Mouse (Mus musculus) C3H10T1/2 (cell line): Measurements from ENCODE around the gene Tmem59l. TPM values are rescaled to one million over a fixed set of nuclear protein-coding genes. Genes with fewer than 3 reads are reported as not detected.

Source experiments
- polyA plus RNA-seq, 2 experiments: library from polyadenylated mRNA; unstranded; fragments of >200 nt; fragmentation: generic; extraction: Trizol; gene quantifications; one replicate each; pipeline ENCODE4 v1.2.1; 2012; ENCODE audit warnings: missing spikeins in 2 of 2

The Tmem59l gene
- under 1 TPM; 0.13 to 0.68 TPM for polyA plus RNA-seq

DNA sequence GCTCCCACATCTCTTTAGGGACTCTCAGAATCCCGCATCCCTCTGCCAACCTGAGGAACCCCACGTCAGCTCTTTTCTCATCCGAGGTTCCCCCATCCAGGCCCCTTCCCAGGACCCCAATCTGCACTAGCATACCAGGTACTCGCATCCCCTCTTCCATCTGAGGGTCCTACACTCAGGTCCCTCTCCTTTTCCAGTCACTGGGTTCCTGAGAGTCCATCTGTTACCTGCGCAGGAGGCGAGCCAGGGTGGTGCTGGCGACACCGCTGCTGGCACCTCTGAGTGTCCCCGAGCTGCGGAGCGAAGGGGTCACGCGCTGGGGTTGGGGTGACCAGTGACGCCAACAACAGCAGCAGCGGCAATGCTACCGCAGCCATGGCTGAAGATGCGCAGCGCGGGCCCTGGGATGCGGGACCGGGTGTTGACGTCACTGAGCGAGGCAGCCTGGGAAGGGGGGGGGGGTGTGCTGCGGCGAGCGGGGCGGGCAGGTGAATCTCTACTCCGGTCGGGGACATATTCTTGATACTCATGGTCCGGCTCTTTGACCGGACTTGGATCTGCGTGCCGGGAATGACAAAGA is at the start of gene Tmem59l:
Tmem59l (minus strand) TSS at position 418 of the 580 bp plus-strand sequence.

GRCm38 (mm10) chr8:70527512-70528181 is 40.5 kb upstream of the Tmem59l start, which contains the start of the genes Fkbp8 and Kxd1:
Fkbp8 (plus strand) TSS chr8:70527724.
Kxd1 (minus strand) TSS chr8:70527956.

DNA sequence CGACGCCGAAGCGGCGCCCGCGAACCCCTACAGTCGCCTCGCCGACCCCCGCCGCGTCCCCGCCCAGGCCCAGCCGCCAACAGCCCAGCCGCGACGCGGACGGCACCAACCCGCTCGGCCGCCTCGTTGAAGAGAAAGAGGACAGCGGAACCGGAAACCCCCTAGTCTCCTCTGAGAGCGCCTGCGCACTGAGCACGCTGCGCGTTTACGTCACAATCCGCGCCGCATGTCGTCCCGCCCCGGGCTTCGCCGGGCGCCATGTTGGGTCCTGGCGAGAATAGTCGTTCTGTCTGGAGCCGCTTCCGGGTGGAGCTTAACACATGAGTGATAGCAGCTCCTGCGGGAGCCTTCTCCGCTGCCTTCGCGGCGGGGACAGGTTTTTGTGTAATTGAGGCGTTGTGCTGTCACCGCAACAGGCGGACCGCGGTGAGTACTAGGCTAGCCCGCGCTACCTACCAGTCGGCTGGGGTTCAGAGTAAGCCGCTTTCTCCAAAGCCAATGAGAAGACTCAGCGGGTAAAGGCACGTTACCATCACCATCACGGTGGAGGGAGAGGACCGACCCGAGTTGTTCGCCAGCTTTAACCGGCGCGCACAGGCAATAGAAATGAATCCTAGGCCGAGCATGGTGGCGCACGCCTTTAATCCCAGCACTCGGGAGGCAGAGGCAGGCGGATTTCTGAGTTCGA is 23.2 kb upstream of the Tmem59l start, which contains the start of gene Uba52:
Uba52 (minus strand) TSS at position 574 of the 688 bp plus-strand sequence.

GRCm38 (mm10) chr8:70506328-70507026 is 19.3 kb upstream of the Tmem59l start, which contains the start of gene Rex1bd:
Rex1bd (minus strand) TSS chr8:70506752.

GRCm38 (mm10) chr8:70492664-70493640 is 5.8 kb upstream of the Tmem59l start, which contains the start of gene Crlf1:
Crlf1 (plus strand) TSS chr8:70493158.

DNA sequence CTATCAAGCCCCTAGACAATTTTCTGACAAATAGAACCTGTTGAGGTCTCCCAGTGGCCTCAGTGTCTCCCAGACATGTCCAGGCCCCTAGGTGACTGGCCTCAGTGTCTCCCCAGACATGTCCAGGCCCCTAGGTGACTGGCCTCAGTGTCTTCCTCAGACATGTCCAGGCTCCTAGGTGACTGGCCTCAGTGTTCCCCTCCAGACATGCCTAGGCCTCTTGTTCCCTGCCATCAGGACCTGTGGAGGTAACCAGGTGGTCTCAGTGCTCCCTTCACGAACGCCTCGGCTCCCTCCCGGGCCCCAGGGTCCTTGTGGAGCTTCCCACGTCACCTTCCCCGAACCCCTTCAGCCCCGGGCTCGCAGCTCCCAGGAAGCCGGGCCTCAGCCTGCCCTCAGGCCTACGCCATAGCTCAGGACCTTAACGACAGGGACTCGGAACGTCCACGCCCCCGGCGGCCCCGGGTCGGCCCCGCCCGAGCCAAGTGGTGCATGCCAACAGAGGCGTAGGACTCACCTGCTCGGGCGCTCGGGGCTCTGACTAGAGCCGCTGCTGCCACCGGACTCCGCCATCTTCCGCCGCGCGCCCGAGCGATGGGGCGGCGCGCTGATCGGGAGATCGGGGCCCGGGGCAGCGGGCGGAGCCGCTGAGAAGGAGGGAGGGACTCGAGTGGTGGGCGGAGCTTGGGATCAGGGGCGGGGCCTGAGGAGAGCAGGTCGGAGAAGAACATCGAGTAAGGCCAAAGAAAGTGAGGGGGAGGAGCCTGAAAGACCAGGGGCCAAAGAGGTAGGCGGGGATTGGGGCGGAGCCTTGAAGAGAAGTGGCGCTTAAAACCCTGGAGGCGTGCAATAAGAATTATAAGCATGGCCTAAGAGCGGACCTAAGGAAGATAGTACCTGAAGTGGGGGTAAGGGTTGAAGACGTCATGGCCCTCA is 10.6 kb downstream of the Tmem59l start, which contains the start of gene Klhl26:
Klhl26 (minus strand) TSS at position 636 of the 936 bp plus-strand sequence.

GRCm38 (mm10) chr8:70439055-70439847 is 47.9 kb downstream of the Tmem59l start, which contains the start of gene Crtc1:
Crtc1 (minus strand) TSS chr8:70439579.

Other genes starting within 250 kb of the Tmem59l start
- 10 to 100 TPM; 28.6 to 58.1 TPM for gene Homer3, start 204.5 kb downstream of the Tmem59l start, polyA plus RNA-seq
- gene Ddx49, start 184.9 kb downstream of the Tmem59l start, polyA plus RNA-seq: 10 to 100 TPM; 61.1 to 69.1 TPM
- gene Cope, start 184.8 kb downstream of the Tmem59l start, polyA plus RNA-seq: 100 to 1,000 TPM; 192 to 229 TPM
- 1 to 10 TPM in 1 of 2 experiments, under 1 TPM in 1; 0.94 to 8.5 TPM for gene Cers1, start 171.6 kb downstream of the Tmem59l start, polyA plus RNA-seq
- 1 to 10 TPM; 1.5 to 8.3 TPM for gene Gdf1, start 157.5 kb downstream of the Tmem59l start, polyA plus RNA-seq
- gene Upf1, start 134.1 kb downstream of the Tmem59l start, polyA plus RNA-seq: 10 to 100 TPM in 1 of 2 experiments, 1 to 10 TPM in 1; 9.7 to 46.9 TPM
- gene Comp, start 113.8 kb downstream of the Tmem59l start, polyA plus RNA-seq: 1 to 10 TPM in 1 of 2 experiments, under 1 TPM in 1; 0.02 to 2.4 TPM
- gene Crtc1, start 47.8 kb downstream of the Tmem59l start, polyA plus RNA-seq: 10 to 100 TPM in 1 of 2 experiments, 1 to 10 TPM in 1; 5.7 to 21.4 TPM
- 10 to 100 TPM; 14.5 to 39.8 TPM for gene Klhl26, start 10.4 kb downstream of the Tmem59l start, polyA plus RNA-seq
- gene Crlf1, start 5.8 kb upstream of the Tmem59l start, polyA plus RNA-seq: 100 to 1,000 TPM; 255 to 582 TPM
- gene Rex1bd, start 19.4 kb upstream of the Tmem59l start, polyA plus RNA-seq: 100 to 1,000 TPM; 419 to 692 TPM
- 1,000 to 10,000 TPM; 2,018 to 3,199 TPM for gene Uba52, start 23.4 kb upstream of the Tmem59l start, polyA plus RNA-seq
- 100 to 1,000 TPM; 339 to 400 TPM for gene Fkbp8, start 40.4 kb upstream of the Tmem59l start, polyA plus RNA-seq
- 10 to 100 TPM; 49.2 to 79.4 TPM for gene Kxd1, start 40.6 kb upstream of the Tmem59l start, polyA plus RNA-seq
- 10 to 100 TPM in 1 of 2 experiments, 1 to 10 TPM in 1; 7.9 to 19.2 TPM for gene Ell, start 52.1 kb upstream of the Tmem59l start, polyA plus RNA-seq
- 1 to 10 TPM in 1 of 2 experiments, under 1 TPM in 1; 0.20 to 2.1 TPM for gene Isyna1, start 107.0 kb upstream of the Tmem59l start, polyA plus RNA-seq
- gene Ssbp4, start 121.5 kb upstream of the Tmem59l start, polyA plus RNA-seq: 100 to 1,000 TPM; 218 to 229 TPM
- not detected for gene Lrrc25, start 128.8 kb upstream of the Tmem59l start, polyA plus RNA-seq
- gene Gdf15, start 145.1 kb upstream of the Tmem59l start, polyA plus RNA-seq: under 1 TPM; 0.27 to 0.47 TPM
- 10 to 100 TPM; 20.7 to 45.2 TPM for gene Pgpep1, start 173.0 kb upstream of the Tmem59l start, polyA plus RNA-seq
- gene Lsm4, start 185.9 kb upstream of the Tmem59l start, polyA plus RNA-seq: 100 to 1,000 TPM; 194 to 446 TPM
- 100 to 1,000 TPM in 1 of 2 experiments, 10 to 100 TPM in 1; 87.4 to 175 TPM for gene Jund, start 211.6 kb upstream of the Tmem59l start, polyA plus RNA-seq
- gene Iqcn, start 216.1 kb upstream of the Tmem59l start, polyA plus RNA-seq: under 1 TPM; under 0.01 to 0.04 TPM
- gene Gm3336, start 231.2 kb upstream of the Tmem59l start, polyA plus RNA-seq: under 1 TPM; 0.04 to 0.15 TPM
- under 1 TPM; 0.01 to 0.04 TPM for gene Pde4c, start 236.4 kb upstream of the Tmem59l start, polyA plus RNA-seq